Mouse (Mus musculus) limb, embryonic 12.5 days (tissue): ENCODE data around the gene Amt. TPM values are rescaled to one million over a fixed set of nuclear protein-coding genes. Genes with fewer than 3 reads are reported as not detected.
A peak's percentile ranks its signal among the peaks of the same experiment; 100 is the strongest.

ENCODE experiments used
- ATAC-seq: fragments of 200-750 bp; cut with Nextera tagmentation; 2 replicates; pipeline ENCODE4 v1.8.0; 2017; ENCODE audit warnings: low read depth, moderate TSS enrichment; ENCODE audit not compliant: insufficient number of reproducible peaks, insufficient read depth, low FRiP score, low TSS enrichment
- H3K27ac ChIP-seq: fragments of 300-500 bp; sonication (generic); 2 replicates; pipeline ENCODE4 v1.5.1; 2016; ENCODE audit warnings: mild to moderate bottlenecking, moderate library complexity
- H3K27me3 ChIP-seq: fragments of 300-500 bp; sonication (generic); 2 replicates; pipeline ENCODE4 v1.6.1; 2016; ENCODE audit warnings: mild to moderate bottlenecking, moderate library complexity
- H3K36me3 ChIP-seq: fragments of 300-500 bp; sonication (generic); 2 replicates; pipeline ENCODE4 v1.6.1; 2016; ENCODE audit warnings: mild to moderate bottlenecking, moderate library complexity
- H3K4me1 ChIP-seq: fragments of 300-500 bp; sonication (generic); replicated peaks from 2 replicates; pipeline ENCODE4 v1.6.1; 2016
- H3K4me2 ChIP-seq: fragments of 300-500 bp; sonication (generic); 2 replicates; pipeline ENCODE4 v1.6.1; 2016; ENCODE audit warnings: mild to moderate bottlenecking, moderate library complexity
- H3K4me3 ChIP-seq: fragments of 300-500 bp; sonication (generic); replicated peaks from 2 replicates; pipeline ENCODE4 v1.5.1; 2016; ENCODE audit warnings: mild to moderate bottlenecking
- H3K9ac ChIP-seq: fragments of 300-500 bp; sonication (generic); replicated peaks from 2 replicates; pipeline ENCODE4 v1.6.1; 2016; ENCODE audit warnings: mild to moderate bottlenecking, moderate library complexity
- H3K9me3 ChIP-seq: fragments of 300-500 bp; sonication (generic); 2 replicates; pipeline ENCODE4 v1.6.1; 2016; ENCODE audit warnings: mild to moderate bottlenecking, moderate library complexity
- WGBS: fragments of 180-500 bp; shearing (Covaris S2); methylation state at CpG from one replicate; pipeline ENCODE4 v1.1.7; 2016; 5-methylcytosine and 5-hydroxymethylcytosine counted together
- polyA plus RNA-seq: library from polyadenylated mRNA; unstranded; fragments of >200 nt; fragmentation: Nextera tagmentation; extraction: Ambion mirVana; gene quantifications from 2 replicates; pipeline ENCODE4 v1.2.1, GENCODE M21; 2016

Amt gene
- polyA plus RNA-seq, result 13.3 and 17.0 TPM in 2 replicates

- Histone ChIP-seq H3K27me3 (no peaks in the 10 kb centered on the region), H3K27ac (no peak within 1 kb of the TSS)
Observed at GRCm38 (mm10) chr9:108296453-108297355, at the start of gene Amt. TSS of gene Amt (plus strand) at chr9:108296853.

GRCm38 (mm10) chr9:108248957-108249356, 47.7 kb upstream of the Amt start:
- Histone ChIP-seq H3K4me3 (no peak overlapping the region), H3K27me3 (no peaks in the 10 kb centered on the region), H3K27ac (no peak overlapping the region), H3K9ac (no peak overlapping the region), H3K9me3 (no peaks in the 10 kb centered on the region), H3K36me3 (peaks cover 40% of the 10 kb centered on the region), H3K4me1 (no peaks in the 10 kb centered on the region), H3K4me2 (no peak overlapping the region)
- WGBS, result 72% methylated on average over 5 of the region's 5 CpGs
- no peak for ATAC-seq

More at GRCm38 (mm10) chr9:108296453-108297355, at the start of gene Amt:
- Histone ChIP-seq H3K4me2 (peak within 1 kb of the TSS; percentile 48), H3K4me1 (peaks cover 12% of the 10 kb centered on the region), H3K9ac (peak within 1 kb of the TSS; percentile 45; the same call in 1 of the 2 replicates), H3K36me3 (peaks cover 35% of the 10 kb centered on the region), H3K4me3 (peak within 1 kb of the TSS; percentile 31), H3K9me3 (no peaks in the 10 kb centered on the region)
- WGBS, result 24% methylated on average over 18 of the region's 18 CpGs
- ATAC-seq, result peak; percentile 64

- Histone ChIP-seq H3K27ac (no peak overlapping the region), H3K27me3 (no peaks in the 10 kb centered on the region), H3K9me3 (no peaks in the 10 kb centered on the region), H3K4me3 (no peak overlapping the region), H3K9ac (no peak overlapping the region), H3K4me1 (no peaks in the 10 kb centered on the region), H3K36me3 (peaks cover 40% of the 10 kb centered on the region), H3K4me2 (no peak overlapping the region)
- 91% methylated on average over 6 of the region's 6 CpGs for WGBS
- no peak for ATAC-seq
Observed at GRCm38 (mm10) chr9:108251877-108252276, 44.8 kb upstream of the Amt start.

GRCm38 (mm10) chr9:108252766-108253165, 43.9 kb upstream of the Amt start:
- Histone ChIP-seq H3K9me3 (no peaks in the 10 kb centered on the region), H3K4me3 (no peak overlapping the region), H3K4me1 (no peaks in the 10 kb centered on the region), H3K9ac (no peak overlapping the region), H3K27ac (no peak overlapping the region), H3K36me3 (peaks cover 39% of the 10 kb centered on the region), H3K27me3 (no peaks in the 10 kb centered on the region), H3K4me2 (no peak overlapping the region)
- ATAC-seq, result no peak
- 94% methylated on average over 7 of the region's 7 CpGs for WGBS

GRCm38 (mm10) chr9:108260526-108260925, 36.1 kb upstream of the Amt start:
- no peak overlapping the region for H3K27ac ChIP-seq
- no peaks in the 10 kb centered on the region for H3K36me3 ChIP-seq
- H3K4me1 ChIP-seq, result peaks cover 23% of the 10 kb centered on the region
- no peaks in the 10 kb centered on the region for H3K27me3 ChIP-seq
- H3K9ac ChIP-seq, result no peak overlapping the region
- no peak overlapping the region for H3K4me2 ChIP-seq
- WGBS, result 87% methylated on average over 4 of the region's 4 CpGs
- H3K9me3 ChIP-seq, result no peaks in the 10 kb centered on the region
- ATAC-seq, result no peak
- H3K4me3 ChIP-seq, result no peak overlapping the region

- WGBS, result 74% methylated on average over 7 of the region's 7 CpGs
- Histone ChIP-seq H3K27me3 (no peaks in the 10 kb centered on the region), H3K4me3 (peak overlapping the region; percentile 94; the same call in 1 of the 2 replicates), H3K9me3 (no peaks in the 10 kb centered on the region), H3K27ac (no peak overlapping the region), H3K4me1 (peaks cover 23% of the 10 kb centered on the region), H3K36me3 (no peaks in the 10 kb centered on the region), H3K9ac (no peak overlapping the region), H3K4me2 (peak overlapping the region; percentile 82)
- no peak for ATAC-seq
Observed at GRCm38 (mm10) chr9:108261865-108262264, 34.8 kb upstream of the Amt start.

- no peaks in the 10 kb centered on the region for H3K36me3 ChIP-seq
- H3K27me3 ChIP-seq, result no peaks in the 10 kb centered on the region
- H3K9ac ChIP-seq, result peak overlapping the region; percentile 88
- H3K9me3 ChIP-seq, result no peaks in the 10 kb centered on the region
- 42% methylated on average over 11 of the region's 11 CpGs for WGBS
- peak overlapping the region; percentile 82 for H3K4me2 ChIP-seq
- H3K27ac ChIP-seq, result no peak overlapping the region
- H3K4me3 ChIP-seq, result peak overlapping the region; percentile 94
- no peak for ATAC-seq
- H3K4me1 ChIP-seq, result peaks cover 23% of the 10 kb centered on the region
Observed at GRCm38 (mm10) chr9:108262494-108263049, 34.1 kb upstream of the Amt start.

- no peaks in the 10 kb centered on the region for H3K9me3 ChIP-seq
Observed at GRCm38 (mm10) chr9:108263131-108263681, 33.4 kb upstream of the Amt start.

GRCm38 (mm10) chr9:108263690-108264190, 32.9 kb upstream of the Amt start, which contains the start of gene Dag1:
TSS of gene Dag1 (minus strand) at chr9:108263958.
- Histone ChIP-seq H3K27ac (peak within 1 kb of the TSS; percentile 91), H3K9ac (peak within 1 kb of the TSS; percentile 88), H3K4me3 (peak within 1 kb of the TSS; percentile 94), H3K4me2 (peak within 1 kb of the TSS; percentile 82), H3K27me3 (no peaks in the 10 kb centered on the region), H3K9me3 (no peaks in the 10 kb centered on the region), H3K4me1 (peaks cover 23% of the 10 kb centered on the region), H3K36me3 (no peaks in the 10 kb centered on the region)
- ATAC-seq, result peak; percentile 94
- WGBS, result under 1% methylated on average over 71 of the region's 71 CpGs

More at GRCm38 (mm10) chr9:108263131-108263681, 33.4 kb upstream of the Amt start:
- Histone ChIP-seq H3K4me3 (peak overlapping the region; percentile 94), H3K4me1 (peaks cover 23% of the 10 kb centered on the region), H3K27ac (peak overlapping the region; percentile 91), H3K27me3 (no peaks in the 10 kb centered on the region), H3K4me2 (peak overlapping the region; percentile 82), H3K36me3 (no peaks in the 10 kb centered on the region), H3K9ac (peak overlapping the region; percentile 88)
- under 1% methylated on average over 59 of the region's 62 CpGs for WGBS
- peak; percentile 23 for ATAC-seq

- peak overlapping the region; percentile 82 for H3K4me2 ChIP-seq
- H3K27ac ChIP-seq, result peak overlapping the region; percentile 91
- H3K36me3 ChIP-seq, result no peaks in the 10 kb centered on the region
- peak overlapping the region; percentile 94 for H3K4me3 ChIP-seq
- ATAC-seq, result peak; percentile 34
- H3K9ac ChIP-seq, result peak overlapping the region; percentile 38
- peaks cover 23% of the 10 kb centered on the region for H3K4me1 ChIP-seq
- no peaks in the 10 kb centered on the region for H3K27me3 ChIP-seq
- H3K9me3 ChIP-seq, result no peaks in the 10 kb centered on the region
- 17% methylated on average over 10 of the region's 10 CpGs for WGBS
Observed at GRCm38 (mm10) chr9:108264191-108264921, 32.3 kb upstream of the Amt start.
